Mouse (Mus musculus) liver, embryonic 16.5 days (tissue): ENCODE measurements around the gene Rpl21. TPM values are rescaled to one million over a fixed set of nuclear protein-coding genes. Genes with fewer than 3 reads are reported as not detected.
A peak's percentile ranks its signal among the peaks of the same experiment; 100 is the strongest.

Source experiments
- ATAC-seq: fragments of 200-750 bp; cut with Nextera tagmentation; 2 replicates; pipeline ENCODE4 v1.8.0; 2017; ENCODE audit warnings: low read depth, mild to moderate bottlenecking, moderate number of reproducible peaks, moderate library complexity
- H3K27ac ChIP-seq: fragments of 300-500 bp; sonication (generic); 2 replicates; pipeline ENCODE4 v1.5.1; 2014; ENCODE audit warnings: mild to moderate bottlenecking, low read length
- H3K27me3 ChIP-seq: fragments of 300-500 bp; sonication (generic); 2 replicates; pipeline ENCODE4 v1.6.1; 2014; ENCODE audit warnings: low read depth, low read length, mixed read lengths; ENCODE audit not compliant: control insufficient read depth, insufficient read depth
- H3K36me3 ChIP-seq: fragments of 300-500 bp; sonication (generic); 2 replicates; pipeline ENCODE4 v1.6.1; 2014; ENCODE audit warnings: mild to moderate bottlenecking; ENCODE audit not compliant: control insufficient read depth, insufficient read depth
- H3K4me1 ChIP-seq: fragments of 300-500 bp; sonication (generic); 2 replicates; pipeline ENCODE4 v1.6.1; 2014; ENCODE audit warnings: low read depth, low read length, mixed read lengths; ENCODE audit not compliant: control insufficient read depth
- H3K4me2 ChIP-seq: fragments of 300-500 bp; sonication (generic); 2 replicates; pipeline ENCODE4 v1.6.1; 2014; ENCODE audit warnings: low read depth, low read length, mixed read lengths
- H3K4me3 ChIP-seq: fragments of 300-500 bp; sonication (generic); 2 replicates; pipeline ENCODE4 v1.5.1; 2014; ENCODE audit warnings: low read depth, mild to moderate bottlenecking, low read length
- H3K9ac ChIP-seq: fragments of 300-500 bp; sonication (generic); 2 replicates; pipeline ENCODE4 v1.6.1; 2014; ENCODE audit warnings: low read depth, low read length
- H3K9me3 ChIP-seq: fragments of 300-500 bp; sonication (generic); replicated peaks from 2 replicates; pipeline ENCODE4 v1.6.1; 2016; ENCODE audit warnings: low read length; ENCODE audit not compliant: control insufficient read depth
- WGBS: fragments of 180-500 bp; shearing (Covaris S2); extraction: QIAGEN DNeasy Blood & Tissue Kit; methylation state at CpG from one replicate; pipeline ENCODE4 v1.1.7; 2014; ENCODE audit not compliant: insufficient replicate concordance; 5-methylcytosine and 5-hydroxymethylcytosine counted together
- polyA plus RNA-seq: library from polyadenylated mRNA; unstranded; fragments of >200 nt; fragmentation: Nextera tagmentation; extraction: Ambion mirVana; gene quantifications from 2 replicates; pipeline ENCODE4 v1.2.1, GENCODE M21; 2015

Gene Rpl21
- polyA plus RNA-seq, 1 experiment from 2014 or later: 251 TPM

GRCm38 (mm10) chr5:146794084-146794852 is 38.4 kb upstream of the Rpl21 start:
- H3K4me3 ChIP-seq: peak overlapping the region; percentile 87
- under 1% methylated on average over 64 of the region's 83 CpGs for WGBS
- no peaks in the 10 kb centered on the region for H3K36me3 ChIP-seq
- ATAC-seq: peak; percentile 30
- peak overlapping the region; percentile 91 for H3K9ac ChIP-seq
- peak overlapping the region; percentile 87 for H3K4me2 ChIP-seq
- H3K27me3 ChIP-seq: no peaks in the 10 kb centered on the region
- peak overlapping the region; percentile 91 for H3K27ac ChIP-seq
- no peaks in the 10 kb centered on the region for H3K9me3 ChIP-seq
- peaks cover 34% of the 10 kb centered on the region for H3K4me1 ChIP-seq

GRCm38 (mm10) chr5:146794853-146795252 is 37.8 kb upstream of the Rpl21 start, which contains the start of gene Usp12:
Usp12 (minus strand) TSS chr5:146795006.
- H3K9me3 ChIP-seq: no peaks in the 10 kb centered on the region
- H3K4me1 ChIP-seq: peaks cover 31% of the 10 kb centered on the region
- peak within 1 kb of the TSS; percentile 87 for H3K4me2 ChIP-seq
- no peaks in the 10 kb centered on the region for H3K36me3 ChIP-seq
- peak within 1 kb of the TSS; percentile 87 for H3K4me3 ChIP-seq
- H3K9ac ChIP-seq: peak within 1 kb of the TSS; percentile 91
- ATAC-seq: peak; percentile 99
- no peaks in the 10 kb centered on the region for H3K27me3 ChIP-seq
- under 1% methylated on average over 29 of the region's 51 CpGs for WGBS
- peak within 1 kb of the TSS; percentile 91 for H3K27ac ChIP-seq

- Histone ChIP-seq H3K27ac (no peak overlapping the region), H3K9ac (no peak overlapping the region), H3K4me1 (peaks cover 29% of the 10 kb centered on the region), H3K4me3 (no peak overlapping the region), H3K9me3 (no peaks in the 10 kb centered on the region), H3K27me3 (no peaks in the 10 kb centered on the region), H3K36me3 (no peaks in the 10 kb centered on the region), H3K4me2 (no peak overlapping the region)
- no peak for ATAC-seq
- 78% methylated on average over 13 of the region's 13 CpGs for WGBS
Observed at GRCm38 (mm10) chr5:146795728-146796127, 37.0 kb upstream of the Rpl21 start.

DNA sequence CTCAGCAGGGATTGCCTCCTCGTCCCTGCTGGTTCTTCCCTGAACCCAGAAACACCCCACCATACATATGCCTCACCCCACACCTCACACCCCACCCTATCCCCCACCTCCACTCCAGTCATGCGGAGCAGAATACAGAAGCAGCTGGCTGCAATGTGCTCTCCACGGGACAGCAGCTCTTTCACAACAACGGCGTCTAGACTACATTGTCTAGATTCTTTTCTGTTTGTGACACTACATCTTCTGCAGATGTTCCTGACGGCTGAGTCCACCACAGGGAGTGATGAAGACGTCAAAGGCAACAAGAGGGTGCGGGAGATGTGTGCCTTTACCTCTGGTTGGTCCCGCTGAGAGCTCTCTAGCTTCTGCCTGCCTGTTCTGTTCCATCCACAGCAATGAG is 34.7 kb upstream of the Rpl21 start:
- Histone ChIP-seq H3K9me3 (no peaks in the 10 kb centered on the region), H3K4me1 (peaks cover 16% of the 10 kb centered on the region), H3K27ac (no peak overlapping the region), H3K27me3 (no peaks in the 10 kb centered on the region), H3K36me3 (no peaks in the 10 kb centered on the region), H3K9ac (no peak overlapping the region), H3K4me3 (no peak overlapping the region), H3K4me2 (no peak overlapping the region)
- ATAC-seq: no peak
- 49% methylated on average over 9 of the region's 9 CpGs for WGBS

- no peaks in the 10 kb centered on the region for H3K4me1 ChIP-seq
- no peaks in the 10 kb centered on the region for H3K9me3 ChIP-seq
- H3K27me3 ChIP-seq: no peaks in the 10 kb centered on the region
- H3K36me3 ChIP-seq: no peaks in the 10 kb centered on the region
- 26% methylated on average over 8 of the region's 8 CpGs for WGBS
- H3K27ac ChIP-seq: no peak overlapping the region
- no peak overlapping the region for H3K4me3 ChIP-seq
- ATAC-seq: no peak; the same call in 1 of the 2 replicates
- H3K4me2 ChIP-seq: no peak overlapping the region
- no peak overlapping the region for H3K9ac ChIP-seq
Observed at GRCm38 (mm10) chr5:146806004-146806430, 26.7 kb upstream of the Rpl21 start.

- ATAC-seq: no peak
- Histone ChIP-seq H3K9me3 (no peaks in the 10 kb centered on the region), H3K27me3 (no peaks in the 10 kb centered on the region), H3K27ac (no peak overlapping the region), H3K36me3 (no peaks in the 10 kb centered on the region), H3K4me1 (no peaks in the 10 kb centered on the region), H3K9ac (no peak overlapping the region), H3K4me2 (no peak overlapping the region), H3K4me3 (no peak overlapping the region)
- 54% methylated on average over 5 of the region's 5 CpGs for whole genome bisulfite sequencing
Observed at GRCm38 (mm10) chr5:146809951-146810350, 22.7 kb upstream of the Rpl21 start.

- ATAC-seq: no peak
- 78% methylated on average over 5 of the region's 5 CpGs for WGBS
Observed at GRCm38 (mm10) chr5:146812866-146813265, 19.8 kb upstream of the Rpl21 start.

DNA sequence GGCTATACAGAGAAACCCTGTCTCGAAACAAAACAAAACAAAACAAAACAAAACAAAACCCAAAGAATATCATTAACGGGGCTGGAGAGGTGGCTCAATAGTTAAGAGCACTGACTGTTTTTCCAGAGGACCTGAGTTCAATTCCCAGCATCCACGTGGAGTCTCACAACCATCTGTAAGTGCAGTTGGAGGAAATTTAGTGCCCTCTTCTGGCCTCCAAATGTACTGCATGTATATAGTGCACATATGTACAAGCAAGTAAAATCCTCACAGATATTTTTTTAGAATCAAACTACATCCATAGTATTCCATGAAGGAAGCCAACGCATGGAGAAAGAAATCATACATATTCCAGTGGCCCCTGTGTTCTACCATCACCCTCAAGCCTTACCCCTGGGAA is 19.3 kb upstream of the Rpl21 start:
- Histone ChIP-seq H3K36me3 (no peaks in the 10 kb centered on the region), H3K4me2 (no peak overlapping the region), H3K27me3 (no peaks in the 10 kb centered on the region), H3K9me3 (no peaks in the 10 kb centered on the region), H3K4me3 (no peak overlapping the region), H3K9ac (no peak overlapping the region), H3K27ac (no peak overlapping the region), H3K4me1 (no peaks in the 10 kb centered on the region)
- no peak for ATAC-seq
- 61% methylated on average over 4 of the region's 4 CpGs for WGBS

More at GRCm38 (mm10) chr5:146812866-146813265, 19.8 kb upstream of the Rpl21 start:
- Histone ChIP-seq H3K4me3 (no peak overlapping the region), H3K4me2 (no peak overlapping the region), H3K9ac (no peak overlapping the region), H3K36me3 (no peaks in the 10 kb centered on the region), H3K4me1 (no peaks in the 10 kb centered on the region), H3K9me3 (no peaks in the 10 kb centered on the region), H3K27ac (no peak overlapping the region), H3K27me3 (no peaks in the 10 kb centered on the region)

GRCm38 (mm10) chr5:146815394-146815793 is 17.3 kb upstream of the Rpl21 start:
- ATAC-seq: no peak
- no peaks in the 10 kb centered on the region for H3K36me3 ChIP-seq

More at GRCm38 (mm10) chr5:146815394-146815793, 17.3 kb upstream of the Rpl21 start:
- H3K9ac ChIP-seq: no peak overlapping the region
- no peak overlapping the region for H3K4me3 ChIP-seq
- no peak overlapping the region for H3K27ac ChIP-seq
- H3K9me3 ChIP-seq: no peaks in the 10 kb centered on the region
- no peak overlapping the region for H3K4me2 ChIP-seq
- no peaks in the 10 kb centered on the region for H3K4me1 ChIP-seq
- H3K27me3 ChIP-seq: no peaks in the 10 kb centered on the region
- 42% methylated on average over 4 of the region's 4 CpGs for WGBS
